Mouse (Mus musculus): ENCODE measurements around the gene Taf1. TPM values are rescaled to one million over a fixed set of nuclear protein-coding genes. Genes with fewer than 3 reads are reported as not detected.

The Taf1 gene
- polyA plus RNA-seq, 1 experiment from 2014 or later, result 18.1 TPM

Other genes starting within 250 kb of the Taf1 start
- 33.8 and 43.0 TPM in 2 replicates for gene Nlgn3, start 233.6 kb upstream of the Taf1 start, polyA plus RNA-seq (2015; fragmentation: Nextera tagmentation; extraction: Ambion mirVana)
- 0.23 and 0.25 TPM in 2 replicates for gene Gjb1, start 156.4 kb upstream of the Taf1 start, polyA plus RNA-seq (2015; fragmentation: Nextera tagmentation; extraction: Ambion mirVana)
- 39.9 and 46.6 TPM in 2 replicates for gene Zmym3, start 111.9 kb upstream of the Taf1 start, polyA plus RNA-seq (2015; fragmentation: Nextera tagmentation; extraction: Ambion mirVana)
- 558 and 566 TPM in 2 replicates for gene Nono, start 103.4 kb upstream of the Taf1 start, polyA plus RNA-seq (2015; fragmentation: Nextera tagmentation; extraction: Ambion mirVana)
- gene Itgb1bp2, start 83.6 kb upstream of the Taf1 start, polyA plus RNA-seq (2015; fragmentation: Nextera tagmentation; extraction: Ambion mirVana), result 2.8 and 3.1 TPM in 2 replicates
- gene Ogt, start 107.3 kb downstream of the Taf1 start, polyA plus RNA-seq (2015; fragmentation: Nextera tagmentation; extraction: Ambion mirVana), result 182 and 193 TPM in 2 replicates
- 0.10 and 0.13 TPM in 2 replicates for gene Cxcr3, start 201.5 kb downstream of the Taf1 start, polyA plus RNA-seq (2015; fragmentation: Nextera tagmentation; extraction: Ambion mirVana)